Mouse (Mus musculus) liver, postnatal 0 days (tissue): ENCODE measurements at regions not wholly inside any gene's neighbourhood (a gene's known extent, or its start where the extent isn't known, plus 50 kb on each side); places are given as distances from the start of the nearest gene placed in this dataset.

Source experiments
- ATAC-seq: fragments of 200-750 bp; cut with Nextera tagmentation; 2 replicates; pipeline ENCODE4 v1.8.0; 2017; ENCODE audit warnings: mild to moderate bottlenecking, moderate library complexity
- DNase-seq: peaks from one replicate; pipeline ENCODE4 v3.0.0-alpha.2; 2016
- H3K27ac ChIP-seq: fragments of 300-500 bp; sonication (generic); 2 replicates; pipeline ENCODE4 v1.5.1; 2014; ENCODE audit warnings: antibody characterized with exemption, moderate library complexity, mild to moderate bottlenecking, low read depth
- H3K27me3 ChIP-seq: fragments of 300-500 bp; sonication (generic); 2 replicates; pipeline ENCODE4 v1.6.1; 2014; ENCODE audit warnings: low read length, control low read depth, mixed read lengths; ENCODE audit not compliant: insufficient read depth
- H3K36me3 ChIP-seq: fragments of 300-500 bp; sonication (generic); replicated peaks from 2 replicates; pipeline ENCODE4 v1.6.1; 2014; ENCODE audit warnings: mild to moderate bottlenecking, control low read depth, low read length, moderate library complexity, mixed read lengths; ENCODE audit not compliant: insufficient read depth
- H3K4me1 ChIP-seq: fragments of 300-500 bp; sonication (generic); 2 replicates; pipeline ENCODE4 v1.6.1; 2014; ENCODE audit warnings: antibody characterized with exemption, mild to moderate bottlenecking, control low read depth; ENCODE audit not compliant: insufficient read depth
- H3K4me2 ChIP-seq: fragments of 300-500 bp; sonication (generic); 2 replicates; pipeline ENCODE4 v1.6.1; 2014; ENCODE audit warnings: low read depth, mild to moderate bottlenecking, low read length, moderate library complexity, mixed read lengths
- H3K4me3 ChIP-seq: fragments of 300-500 bp; sonication (generic); 2 replicates; pipeline ENCODE4 v1.5.1; 2014; ENCODE audit warnings: low read depth, low read length
- H3K9ac ChIP-seq: fragments of 300-500 bp; sonication (generic); replicated peaks from 2 replicates; pipeline ENCODE4 v1.6.1; 2014; ENCODE audit warnings: mild to moderate bottlenecking, moderate library complexity
- H3K9me3 ChIP-seq: fragments of 300-500 bp; sonication (generic); 2 replicates; pipeline ENCODE4 v1.6.1; 2016; ENCODE audit warnings: mild to moderate bottlenecking, control low read depth, low read length, mixed read lengths
- CTCF ChIP-seq: sonication (generic); IDR thresholded peaks from 2 replicates; pipeline ENCODE4 v1.5.1; 2016; ENCODE audit warnings: antibody characterized with exemption, low read depth
- EP300 ChIP-seq: IDR thresholded peaks from 2 replicates; pipeline ENCODE4 v1.6.1; 2016; ENCODE audit warnings: antibody characterized with exemption, low read depth, mild to moderate bottlenecking
- WGBS: fragments of 180-500 bp; shearing (Covaris S2); extraction: QIAGEN DNeasy Blood & Tissue Kit; methylation state at CpG from one replicate; pipeline ENCODE4 v1.1.7; 2014; ENCODE audit not compliant: insufficient replicate concordance; 5-methylcytosine and 5-hydroxymethylcytosine counted together

- no peaks in the 10 kb centered on the region for H3K36me3 ChIP-seq
- no peak overlapping the region for H3K9ac ChIP-seq
- no peak overlapping the region for H3K4me2 ChIP-seq
- ATAC-seq (no peak), DNase-seq (no peak)
- no peak overlapping the region for H3K27ac ChIP-seq
- H3K9me3 ChIP-seq, result 0 out of 2 replicates have a peak, but pooled peaks cover 3% of the 10 kb centered on the region
- TF ChIP-seq EP300 (no peak), CTCF (no peak)
- no peaks in the 10 kb centered on the region for H3K27me3 ChIP-seq
- H3K4me1 ChIP-seq, result no peaks in the 10 kb centered on the region
- no peak overlapping the region for H3K4me3 ChIP-seq
These were observed 310.9 kb downstream of the Kcnrg start for GRCm38 (mm10) chr14:61918113-61918512.

- Histone ChIP-seq H3K4me1 (no peaks in the 10 kb centered on the region), H3K27me3 (no peaks in the 10 kb centered on the region), H3K4me3 (no peak overlapping the region), H3K9me3 (no peaks in the 10 kb centered on the region), H3K36me3 (no peaks in the 10 kb centered on the region), H3K4me2 (no peak overlapping the region), H3K27ac (no peak overlapping the region), H3K9ac (no peak overlapping the region)
- ATAC-seq (no peak), DNase-seq (no peak)
- TF ChIP-seq CTCF, result no peak
- TF ChIP-seq EP300, result no peak
- WGBS, result 82% methylated on average over 8 of the region's 8 CpGs
These were observed 324.6 kb downstream of the Kcnrg start for GRCm38 (mm10) chr14:61931811-61932210.

GRCm38 (mm10) chr14:61941682-61942081, 334.4 kb downstream of the Kcnrg start:
- no peak for DNase-seq
- no peaks in the 10 kb centered on the region for H3K9me3 ChIP-seq
- ATAC-seq, result no peak
- H3K4me1 ChIP-seq, result no peaks in the 10 kb centered on the region
- H3K36me3 ChIP-seq, result no peaks in the 10 kb centered on the region
- H3K4me3 ChIP-seq, result no peak overlapping the region
- no peaks in the 10 kb centered on the region for H3K27me3 ChIP-seq
- H3K9ac ChIP-seq, result no peak overlapping the region
- no peak overlapping the region for H3K27ac ChIP-seq
- WGBS, result 76% methylated on average over 7 of the region's 7 CpGs
- TF ChIP-seq EP300, result no peak
- TF ChIP-seq CTCF, result no peak
- H3K4me2 ChIP-seq, result no peak overlapping the region

- DNase-seq, result no peak
- TF ChIP-seq EP300 (no peak), CTCF (no peak)
- Histone ChIP-seq H3K4me2 (no peak overlapping the region), H3K9me3 (no peaks in the 10 kb centered on the region), H3K27ac (no peak overlapping the region), H3K36me3 (no peaks in the 10 kb centered on the region), H3K9ac (no peak overlapping the region), H3K4me3 (no peak overlapping the region), H3K4me1 (no peaks in the 10 kb centered on the region), H3K27me3 (no peaks in the 10 kb centered on the region)
- no peak for ATAC-seq
- WGBS, result 71% methylated on average over 5 of the region's 5 CpGs
These were observed 338.4 kb downstream of the Kcnrg start for GRCm38 (mm10) chr14:61945659-61946058.

- Histone ChIP-seq H3K4me2 (no peak overlapping the region), H3K27me3 (no peaks in the 10 kb centered on the region), H3K9me3 (no peaks in the 10 kb centered on the region), H3K9ac (no peak overlapping the region), H3K36me3 (no peaks in the 10 kb centered on the region), H3K4me1 (no peaks in the 10 kb centered on the region), H3K27ac (no peak overlapping the region), H3K4me3 (no peak overlapping the region)
- 86% methylated on average over 6 of the region's 6 CpGs for WGBS
- no peak for TF ChIP-seq CTCF
- no peak for TF ChIP-seq EP300
- DNase-seq (no peak), ATAC-seq (no peak)
These were observed 342.2 kb downstream of the Kcnrg start for GRCm38 (mm10) chr14:61949446-61949845.

- no peak overlapping the region for H3K27ac ChIP-seq
- no peaks in the 10 kb centered on the region for H3K27me3 ChIP-seq
- H3K9me3 ChIP-seq, result no peaks in the 10 kb centered on the region
- H3K36me3 ChIP-seq, result no peaks in the 10 kb centered on the region
- no peak overlapping the region for H3K4me2 ChIP-seq
- H3K4me1 ChIP-seq, result no peaks in the 10 kb centered on the region
- WGBS, result 43% methylated on average over 3 of the region's 3 CpGs
- H3K9ac ChIP-seq, result no peak overlapping the region
- DNase-seq (no peak), ATAC-seq (no peak)
- TF ChIP-seq CTCF (no peak), EP300 (no peak)
- H3K4me3 ChIP-seq, result no peak overlapping the region
These were observed 342.4 kb upstream of the Rnaseh2b start for GRCm38 (mm10) chr14:61950004-61950403.

- no peak for DNase-seq
- H3K4me1 ChIP-seq, result no peaks in the 10 kb centered on the region
- no peak overlapping the region for H3K27ac ChIP-seq
- no peak overlapping the region for H3K9ac ChIP-seq
- H3K36me3 ChIP-seq, result no peaks in the 10 kb centered on the region
- H3K27me3 ChIP-seq, result no peaks in the 10 kb centered on the region
- TF ChIP-seq CTCF (no peak), EP300 (no peak)
- H3K4me2 ChIP-seq, result no peak overlapping the region
- 83% methylated on average over 4 of the region's 4 CpGs for WGBS
- no peak for ATAC-seq
- no peaks in the 10 kb centered on the region for H3K9me3 ChIP-seq
- H3K4me3 ChIP-seq, result no peak overlapping the region
These were observed 339.4 kb upstream of the Rnaseh2b start for GRCm38 (mm10) chr14:61953029-61953428.
